Mouse (Mus musculus) testis, adult 2 months (tissue): Measurements from ENCODE around the gene Secisbp2l.

Experiments used
- CTCF ChIP-seq: fragments of 200-500 bp; IDR thresholded peaks from 2 replicates; pipeline ENCODE4 v1.5.1; 2012; ENCODE audit warnings: low read depth, mild to moderate bottlenecking, inconsistent platforms, low read length, moderate library complexity; ENCODE audit not compliant: control insufficient read depth, insufficient read depth, insufficient replicate concordance
- POLR2A ChIP-seq: fragments of 200-500 bp; IDR thresholded peaks from 2 replicates; pipeline ENCODE4 v1.6.1; 2012; ENCODE audit warnings: low read depth, mild to moderate bottlenecking, inconsistent platforms, low read length, moderate library complexity; ENCODE audit not compliant: control insufficient read depth

DNA sequence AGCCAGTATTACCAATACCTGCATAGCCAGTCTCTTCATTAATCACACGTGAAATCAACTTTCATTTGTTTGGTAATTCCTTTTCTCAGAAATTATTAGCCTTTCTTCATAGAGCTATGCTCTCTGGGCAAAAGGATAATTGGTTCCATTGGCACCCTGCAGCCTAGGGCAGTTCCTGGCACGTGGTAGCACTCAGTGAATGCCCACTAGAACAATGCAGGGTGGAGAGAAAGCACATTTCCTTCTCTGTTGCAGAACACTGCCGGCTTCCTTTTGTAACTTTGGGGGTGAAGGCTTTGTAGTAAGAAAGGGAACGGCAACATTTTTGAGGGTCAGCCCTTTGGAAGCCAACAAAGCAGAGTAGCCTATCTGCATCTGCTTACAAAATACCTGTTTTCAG is 43.5 kb upstream of the Secisbp2l start:
- no peak for TF ChIP-seq POLR2A
- no peak for TF ChIP-seq CTCF
